Mouse (Mus musculus): ENCODE results near the gene 4932438H23Rik. TPM values are rescaled to one million over a fixed set of nuclear protein-coding genes. Genes with fewer than 3 reads are reported as not detected.

4932438H23Rik gene
- total RNA-seq, 4 experiments from 2014 or later, result 0.19 to 0.39 (median 0.34) TPM; not detected in 1

DNA sequence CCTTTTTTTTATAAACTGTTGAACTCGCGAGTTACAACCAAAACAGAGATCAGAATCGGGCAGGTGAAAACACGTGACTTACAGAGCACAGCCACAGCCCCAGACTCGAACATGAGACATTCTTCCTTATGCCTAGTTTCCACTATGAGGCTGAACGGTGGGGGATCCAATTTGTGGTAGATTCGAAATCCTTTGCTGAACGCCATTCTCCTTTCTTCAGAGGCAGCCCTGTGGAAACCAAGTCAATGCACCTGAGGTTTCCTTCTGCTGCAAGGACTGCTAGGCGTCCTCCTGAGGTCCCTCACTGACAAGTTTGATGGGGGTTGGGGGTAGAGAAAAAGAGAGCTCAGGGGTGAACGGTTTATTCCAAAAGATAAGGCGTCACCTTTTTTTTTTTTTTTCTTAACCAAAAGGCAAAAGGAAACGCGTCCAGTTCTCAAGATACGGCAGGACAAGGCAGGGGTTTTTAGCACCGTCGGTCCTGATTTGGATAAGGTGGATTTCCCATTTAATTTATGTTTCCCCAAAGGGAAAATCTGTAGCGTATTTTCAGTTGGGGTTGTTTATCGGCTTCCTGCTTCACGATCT, 84.9 kb downstream of the 4932438H23Rik start:
- DNase-seq (ENCODE audit: low spot score in 2 of 2), result no peak

- no peak for DNase-seq (ENCODE audit: low spot score in 2 of 2)
These were observed 89.9 kb downstream of the 4932438H23Rik start for GRCm38 (mm10) chr16:91004915-91005538.

Other genes starting within 250 kb of the 4932438H23Rik start
- 10 to 100 TPM; 33.2 to 40.7 (median 36.2) TPM for gene Cfap298, start 160.0 kb downstream of the 4932438H23Rik start, total RNA-seq (2022)
- gene Synj1, start 83.8 kb downstream of the 4932438H23Rik start, total RNA-seq (2022), result 1 to 10 TPM; 6.8 to 9.8 (median 8.5) TPM
- gene Paxbp1, start 50.6 kb downstream of the 4932438H23Rik start, total RNA-seq (2022), result 10 to 100 TPM in 1 of 4 experiments, 1 to 10 TPM in 3; 5.0 to 10.3 (median 6.2) TPM
- gene Olig2, start 130.3 kb upstream of the 4932438H23Rik start, total RNA-seq (2022), result not detected
- not detected for gene Olig1, start 174.7 kb upstream of the 4932438H23Rik start, total RNA-seq (2022)

All from gastrocnemius, adult 8-10 months (tissue).